Mouse (Mus musculus) neutrophil, adult 5-6 weeks (primary cell): Measurements from ENCODE around the gene Gm21173. TPM values are rescaled to one million over a fixed set of nuclear protein-coding genes. Genes with fewer than 3 reads are reported as not detected.
"Not testable (repeated sequence)": the region's sequence is repeated elsewhere in the genome, so short reads cannot be mapped to it uniquely, and the experiment has no call there.

Experiments used
- ATAC-seq: fragments of 151-379, 151-347 bp; 2 replicates; pipeline ENCODE4 v1.8.0; 2017; ENCODE audit warnings: mild to moderate bottlenecking, moderate TSS enrichment; ENCODE audit not compliant: insufficient number of reproducible peaks, poor library complexity, low FRiP score, severe bottlenecking; ENCODE audit errors: extremely low read depth
- total RNA-seq: library from RNA; stranded (forward); fragments of 200-1000 nt; gene quantifications from 2 replicates; pipeline ENCODE4 v1.2.3, GENCODE M21; 2017

Gm21173 gene
- not detected in 2 replicates for total RNA-seq

- not testable (repeated sequence) for ATAC-seq
Measured at GRCm38 (mm10) chrY:76761300-76761699, at the start of gene Gm21173. Gene Gm21173 (plus strand): TSS chrY:76761600.
